Mouse (Mus musculus) bone marrow macrophage, adult 2 months (primary cell): ENCODE data around the gene Rabif.

ENCODE experiments used
- CTCF ChIP-seq: IDR thresholded peaks from 2 replicates; pipeline ENCODE4 v1.5.1; 2012; ENCODE audit warnings: low read depth, mild to moderate bottlenecking, low read length, moderate library complexity
- POLR2A ChIP-seq: IDR thresholded peaks from 2 replicates; pipeline ENCODE4 v1.6.1; 2012; ENCODE audit warnings: mild to moderate bottlenecking, low read depth, low read length, borderline replicate concordance

- TF ChIP-seq CTCF (no peak), POLR2A (peak; percentile 72; the same call in 1 of the 2 replicates)
Measured at GRCm38 (mm10) chr1:134556671-134557218, 62.3 kb downstream of the Rabif start.
